Mouse (Mus musculus): ENCODE results near the gene Grid1.

The Grid1 gene

DNA sequence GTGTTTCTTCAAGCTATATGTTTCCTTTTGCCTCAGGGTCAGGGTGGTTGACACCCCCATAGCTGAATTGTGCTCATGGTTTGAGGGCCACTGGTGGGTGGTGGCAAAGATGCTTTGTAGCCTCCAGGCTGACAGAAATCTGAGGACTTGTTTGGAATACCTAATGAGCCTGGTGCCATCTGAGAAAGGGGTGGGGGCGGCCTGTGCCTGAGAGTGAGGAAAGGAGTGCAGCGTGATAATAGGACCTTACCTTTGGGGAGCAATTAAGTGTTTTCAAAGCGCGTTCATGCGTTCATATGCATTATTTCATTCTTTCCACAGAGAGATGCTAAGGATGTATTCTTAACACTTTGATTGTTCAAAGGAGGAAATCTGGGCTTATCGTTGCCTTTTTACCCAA, 372.3 kb downstream of the Grid1 start:
- no peak for DNase-seq (ENCODE audit: low read depth, low spot score)

DNA sequence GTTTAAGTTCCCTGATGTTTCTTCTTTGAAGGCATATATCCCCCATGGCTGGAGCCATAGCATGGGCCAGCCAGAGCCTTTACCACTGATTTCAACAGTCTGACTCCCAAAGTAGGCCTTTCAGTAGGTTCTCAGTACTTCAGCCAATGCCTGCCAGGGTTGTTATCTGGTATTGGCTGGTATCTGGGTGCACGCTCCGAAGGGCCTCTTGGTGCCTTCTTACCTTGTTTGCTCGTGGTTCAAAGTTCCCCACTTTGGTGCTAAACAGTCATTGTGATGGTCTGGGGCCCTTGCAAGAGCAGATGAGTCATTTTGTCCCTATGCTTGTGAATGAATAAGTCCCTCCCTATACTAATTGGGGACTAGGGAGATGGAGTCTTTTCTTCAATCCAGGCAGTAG, 377.5 kb downstream of the Grid1 start:
- no peak for DNase-seq (ENCODE audit: low read depth, low spot score)

DNA sequence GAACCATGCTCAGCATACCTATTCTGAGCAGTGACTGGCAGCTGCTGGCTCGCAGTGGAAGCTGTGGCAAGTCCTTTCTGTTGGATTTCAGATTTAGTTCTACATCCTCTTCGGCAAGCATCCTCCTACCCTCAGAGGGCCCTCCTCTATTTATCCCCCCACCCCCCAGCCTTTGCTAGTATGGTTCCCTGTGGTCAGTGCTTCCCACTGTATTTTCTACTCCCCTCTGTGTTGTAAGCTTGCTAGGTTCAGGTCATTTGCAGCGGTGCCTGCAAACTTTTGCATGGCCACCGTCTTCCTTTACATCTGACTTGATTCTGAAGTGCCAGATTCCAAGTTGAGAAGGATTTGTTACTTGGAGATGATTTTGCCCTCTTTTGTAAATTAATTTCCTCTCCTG, 378.5 kb downstream of the Grid1 start:
- DNase-seq (ENCODE audit: low read depth, low spot score): no peak

DNA sequence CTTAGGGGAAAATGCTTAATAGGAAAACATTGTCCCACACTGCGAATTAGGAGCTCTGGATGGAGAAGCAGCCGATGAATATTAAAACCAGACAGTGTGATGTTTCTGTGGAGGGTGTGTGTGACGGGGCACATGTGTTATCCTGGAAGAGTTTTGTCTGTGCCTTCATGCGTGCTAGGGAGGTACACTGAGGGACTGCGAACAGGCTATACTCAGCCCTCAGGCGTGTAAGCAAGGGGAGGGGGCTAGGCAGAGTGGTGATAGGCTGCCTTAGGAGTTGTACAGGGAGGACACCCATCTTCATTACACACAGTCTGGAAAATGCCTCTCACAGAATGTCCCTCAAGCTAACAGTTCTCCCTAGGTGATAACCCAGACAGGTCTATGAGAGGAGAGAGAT, 379.0 kb downstream of the Grid1 start:
- DNase-seq (ENCODE audit: low read depth, low spot score): no peak

DNA sequence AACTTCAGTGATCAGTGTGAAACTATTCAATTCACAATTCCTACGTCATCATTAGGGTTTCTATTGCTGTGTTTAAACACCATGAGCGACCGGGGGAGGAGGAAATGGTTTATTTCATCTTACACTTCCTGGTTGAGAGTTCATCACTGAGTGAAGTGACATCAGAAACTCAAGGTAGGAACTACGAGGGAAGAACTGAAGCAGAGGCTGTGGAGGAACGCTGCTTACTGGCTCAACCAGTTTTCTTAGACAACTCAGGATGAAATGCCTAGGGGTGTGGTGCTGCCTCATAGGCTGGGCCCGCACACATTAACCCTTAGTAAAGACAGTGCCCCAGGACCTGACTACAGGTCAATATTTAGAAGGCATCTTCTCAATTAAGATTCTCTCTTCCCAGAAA, 389.5 kb downstream of the Grid1 start:
- no peak for DNase-seq (ENCODE audit: low read depth, low spot score)

DNA sequence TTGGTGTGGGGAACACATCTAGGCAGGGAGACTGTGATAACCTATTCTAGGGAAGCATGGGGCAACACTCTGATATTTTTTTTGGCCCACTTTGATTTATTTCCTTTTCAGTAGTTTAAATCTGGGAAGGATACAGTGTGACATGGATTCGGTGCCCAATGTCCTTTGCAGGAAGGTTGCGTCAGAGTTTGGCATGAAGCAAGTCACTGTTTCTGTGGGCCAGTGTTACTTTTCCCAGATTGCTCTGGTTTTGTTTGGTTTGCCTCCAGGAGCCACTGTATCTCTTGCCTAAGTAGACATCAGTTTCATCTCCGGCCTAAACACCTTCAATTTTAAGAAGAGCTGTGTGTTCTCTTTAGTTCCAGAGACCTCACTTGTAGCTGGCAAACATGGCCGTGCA, 399.1 kb downstream of the Grid1 start:
- no peak for DNase-seq (ENCODE audit: low read depth, low spot score)

DNA sequence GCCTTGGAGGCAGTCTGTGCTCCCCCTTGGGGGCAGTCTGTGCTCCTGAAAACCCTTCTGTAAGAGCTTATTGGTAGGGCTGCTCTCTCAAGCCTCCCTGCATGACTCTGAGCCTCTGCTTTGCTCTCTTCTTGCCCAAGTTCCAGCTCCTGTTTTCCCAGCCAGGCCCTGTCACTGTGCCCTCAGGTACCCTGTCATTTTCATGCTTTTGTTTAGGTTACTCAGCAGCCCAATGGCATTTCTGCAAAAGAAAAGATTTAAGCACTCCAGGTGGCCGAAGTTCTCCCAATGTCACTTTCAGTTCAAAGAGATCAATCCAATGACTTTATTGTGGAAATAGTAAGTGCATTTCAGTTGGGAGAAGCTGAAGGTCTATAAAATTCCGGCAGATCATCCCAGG, 402.3 kb downstream of the Grid1 start:
- no peak for DNase-seq (ENCODE audit: low read depth, low spot score)

DNA sequence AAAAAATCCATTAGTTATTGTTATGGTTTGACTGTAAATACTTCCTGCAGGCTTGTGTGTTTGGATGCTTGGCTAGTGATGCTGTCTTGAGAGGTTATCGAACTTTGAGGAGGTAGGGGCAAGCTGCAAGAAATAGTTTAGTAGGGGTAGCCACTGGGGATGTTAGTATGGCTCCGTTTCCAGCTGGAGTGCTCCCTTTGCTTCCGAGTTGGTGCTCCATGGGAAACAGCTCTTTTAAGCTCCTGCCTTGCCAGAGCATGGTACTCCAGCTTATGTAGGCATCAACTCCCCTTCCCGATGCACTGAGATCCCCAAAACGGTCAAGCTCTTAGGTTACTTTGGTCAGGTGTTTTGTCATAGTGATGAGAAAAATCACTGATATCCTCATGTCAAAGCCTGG, 407.7 kb downstream of the Grid1 start:
- no peak for DNase-seq (ENCODE audit: low read depth, low spot score)

DNA sequence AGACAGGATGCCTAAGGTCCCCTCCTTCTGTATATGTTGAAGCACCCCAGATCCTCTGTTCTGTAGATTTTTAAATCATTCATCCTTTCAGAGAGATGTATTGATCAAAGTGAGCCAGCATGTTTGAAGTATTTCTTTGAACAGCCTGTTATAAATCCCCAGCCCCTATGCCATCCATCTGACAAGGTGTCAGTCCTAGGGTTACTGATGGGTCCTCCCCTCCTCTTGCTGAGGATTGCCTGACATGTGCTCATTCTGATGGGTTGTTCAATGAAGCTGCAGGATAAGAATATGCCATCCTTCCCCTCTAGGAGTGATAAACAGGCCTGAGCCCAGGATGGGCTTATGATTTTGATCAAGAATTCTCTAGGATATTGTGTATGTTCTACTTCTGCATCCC, 411.5 kb downstream of the Grid1 start:
- DNase-seq (ENCODE audit: low read depth, low spot score): no peak

DNA sequence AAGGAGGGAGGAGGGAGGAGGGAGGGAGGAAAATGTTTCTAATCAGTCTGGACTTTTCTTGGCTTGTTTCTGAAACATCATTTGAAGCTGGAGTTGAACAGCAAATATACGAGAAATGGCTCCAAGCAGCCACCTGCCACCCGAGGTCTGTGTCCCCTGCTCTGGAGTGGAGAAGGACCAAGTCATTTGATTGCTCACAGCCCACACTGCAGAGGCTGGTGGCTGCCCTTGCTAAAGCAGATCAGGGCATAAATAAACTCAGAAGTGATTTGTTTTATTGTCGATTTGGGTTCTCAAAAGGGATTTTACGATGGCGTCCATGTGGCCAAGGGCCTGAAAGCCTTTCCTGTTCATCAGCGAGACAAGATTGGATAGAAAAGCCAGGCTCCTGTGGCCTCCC, 423.0 kb downstream of the Grid1 start:
- no peak for DNase-seq (ENCODE audit: low read depth, low spot score)

DNA sequence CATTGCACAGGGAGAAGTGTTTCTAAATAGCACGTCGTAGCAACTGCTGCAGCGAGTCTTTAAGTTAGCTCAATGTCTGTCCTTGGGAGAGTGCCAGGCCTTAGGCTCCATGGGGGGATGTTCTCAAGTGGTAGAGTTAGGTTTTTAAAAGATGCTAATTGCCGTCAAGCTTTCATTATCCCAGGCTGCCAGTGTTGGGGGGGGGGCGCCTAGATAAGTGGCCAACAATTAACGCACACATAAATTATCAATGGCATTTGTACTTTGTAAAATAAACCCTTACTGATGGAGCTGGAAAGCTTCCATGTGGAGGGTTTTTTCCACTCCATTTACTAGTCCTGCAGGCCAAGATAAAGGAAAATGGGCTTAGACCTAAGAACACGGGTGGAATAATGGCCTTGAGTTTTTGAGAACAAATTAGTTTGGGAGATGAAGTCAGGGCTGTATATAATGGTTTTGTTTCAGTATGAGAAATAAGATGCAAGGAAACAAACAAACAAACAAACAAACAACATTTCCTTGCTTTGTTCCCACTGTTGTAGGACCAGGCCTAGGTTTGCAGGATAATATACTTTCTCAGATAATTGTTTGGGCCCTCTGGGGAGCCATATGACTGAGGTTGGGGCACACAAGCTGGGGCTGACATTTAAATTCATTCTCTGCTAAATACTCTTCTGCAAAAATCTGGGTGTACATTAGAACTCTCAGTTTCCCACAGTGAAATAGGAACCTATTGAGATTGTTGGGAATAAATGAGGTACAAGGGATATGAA, 425.1 kb downstream of the Grid1 start:
- DNase-seq (ENCODE audit: low read depth, low spot score): no peak

DNA sequence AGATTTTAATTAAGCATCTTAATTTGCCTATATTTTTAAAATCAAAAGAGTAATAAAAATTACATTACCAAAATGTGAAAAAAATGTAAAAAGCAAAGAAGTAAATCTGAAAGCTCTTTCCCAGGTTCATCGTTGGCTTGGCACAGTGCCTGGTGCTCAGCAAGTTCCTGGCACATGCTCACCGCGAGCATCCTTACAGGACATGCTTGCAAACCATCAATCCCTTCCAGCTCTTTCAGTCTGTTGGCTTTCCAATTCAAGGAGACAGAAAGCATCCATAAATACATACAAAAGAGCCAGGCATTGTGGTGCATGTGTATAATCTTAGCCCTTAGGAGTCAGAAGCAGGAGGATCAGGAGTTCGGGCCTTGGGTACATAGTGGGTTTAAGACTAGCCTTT, 430.5 kb downstream of the Grid1 start:
- DNase-seq (ENCODE audit: low read depth, low spot score): no peak

DNA sequence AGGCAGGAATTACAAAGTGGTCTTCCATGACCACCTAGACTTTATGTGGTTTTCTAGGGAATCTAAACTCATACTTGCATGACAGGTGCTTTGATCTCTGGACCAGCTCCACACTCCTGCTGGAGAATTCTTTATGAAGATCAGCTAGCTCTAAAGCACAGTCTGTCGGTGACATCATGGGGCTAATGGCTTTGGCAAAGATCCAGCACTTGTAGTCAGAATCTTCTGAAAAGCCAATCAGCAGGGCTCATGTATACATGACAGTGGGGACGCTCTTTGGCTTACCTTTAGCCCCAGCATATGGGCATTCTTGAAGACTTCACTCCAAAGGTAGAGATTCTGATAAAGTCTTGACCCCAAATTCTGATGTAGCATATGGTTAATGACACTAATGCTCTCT, 434.6 kb downstream of the Grid1 start:
- DNase-seq (ENCODE audit: low read depth, low spot score): no peak

DNA sequence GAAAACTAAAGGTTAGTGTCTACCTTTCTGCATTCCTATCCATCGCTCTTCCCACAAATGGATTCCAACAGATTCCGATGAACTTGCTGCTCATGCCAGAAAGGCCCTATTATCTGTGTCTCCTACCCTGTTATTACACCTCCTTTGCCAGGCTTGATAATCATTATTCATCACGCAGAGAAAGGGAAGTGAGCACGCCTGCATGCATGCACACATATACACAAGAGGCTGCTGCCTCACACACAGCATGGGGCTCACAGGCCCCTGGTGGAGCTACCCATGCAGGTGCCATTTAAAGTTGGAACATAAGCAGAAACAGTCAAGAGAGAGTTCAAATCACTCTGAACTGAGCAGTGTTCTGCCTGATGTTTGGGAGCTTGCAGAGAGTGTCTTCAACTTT, 450.4 kb downstream of the Grid1 start:
- no peak for DNase-seq (ENCODE audit: low read depth, low spot score)

DNA sequence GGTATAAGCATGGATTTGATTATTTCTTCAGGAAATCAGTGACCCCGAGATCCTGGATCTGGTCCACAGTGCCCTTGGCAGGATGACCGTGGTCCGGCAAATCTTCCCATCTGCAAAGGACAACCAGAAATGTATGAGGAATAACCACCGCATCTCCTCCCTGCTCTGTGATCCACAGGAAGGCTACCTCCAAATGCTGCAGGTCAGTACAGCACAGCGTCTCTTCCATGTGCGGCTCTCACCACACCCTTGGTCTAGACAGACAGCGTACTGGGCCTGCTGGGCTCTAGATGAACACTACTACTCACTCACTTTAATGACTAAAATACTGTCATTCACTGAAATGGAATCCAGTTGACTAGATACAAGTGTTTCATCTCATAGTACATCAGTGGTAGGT, 489.3 kb downstream of the Grid1 start:
- no peak for DNase-seq (ENCODE audit: low read depth, low spot score)

DNA sequence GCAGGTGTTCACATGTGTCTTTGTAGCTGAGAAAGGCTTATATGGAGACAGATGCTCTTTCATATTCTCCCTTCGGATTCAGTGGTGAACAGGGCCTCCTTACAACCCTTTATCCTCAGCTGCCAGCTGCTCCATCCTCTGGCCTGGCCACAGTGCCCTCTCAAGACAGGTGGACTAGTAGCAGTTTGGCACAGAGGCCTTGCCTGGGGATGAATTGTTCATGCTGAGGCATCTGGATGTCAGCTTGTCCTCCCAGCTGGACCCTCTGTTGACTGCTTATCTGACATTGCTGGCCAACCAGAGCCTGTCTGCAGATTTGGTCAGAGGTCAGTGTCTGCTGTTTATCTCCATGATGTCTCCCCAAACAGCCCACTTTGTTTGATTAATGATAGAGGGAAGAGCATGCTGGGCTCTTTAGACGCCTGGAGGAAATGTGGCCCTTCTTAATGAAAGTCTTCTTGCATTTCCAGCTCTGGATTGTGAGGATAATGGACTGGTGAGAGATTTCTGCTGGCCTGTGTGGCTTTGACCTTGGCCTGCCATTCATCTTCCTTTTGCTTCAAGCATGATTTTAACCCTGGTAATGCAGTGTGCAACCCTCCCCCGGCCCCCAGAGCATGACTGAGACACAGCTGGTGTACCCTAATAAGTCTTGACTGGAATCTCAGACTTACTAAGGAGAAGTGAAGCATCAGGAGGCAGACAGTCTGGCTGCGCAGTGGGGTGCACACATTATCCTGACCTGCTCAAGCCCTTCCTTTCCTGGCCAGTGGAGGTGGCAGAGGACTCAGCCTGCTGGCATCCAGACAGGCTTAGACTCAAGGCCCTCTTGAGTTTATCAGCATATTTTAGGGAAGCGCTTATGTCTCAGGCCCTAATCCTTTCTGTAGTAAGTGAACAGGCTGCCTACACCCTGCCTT, 493.7 kb downstream of the Grid1 start:
- DNase-seq (ENCODE audit: low read depth, low spot score): no peak

DNA sequence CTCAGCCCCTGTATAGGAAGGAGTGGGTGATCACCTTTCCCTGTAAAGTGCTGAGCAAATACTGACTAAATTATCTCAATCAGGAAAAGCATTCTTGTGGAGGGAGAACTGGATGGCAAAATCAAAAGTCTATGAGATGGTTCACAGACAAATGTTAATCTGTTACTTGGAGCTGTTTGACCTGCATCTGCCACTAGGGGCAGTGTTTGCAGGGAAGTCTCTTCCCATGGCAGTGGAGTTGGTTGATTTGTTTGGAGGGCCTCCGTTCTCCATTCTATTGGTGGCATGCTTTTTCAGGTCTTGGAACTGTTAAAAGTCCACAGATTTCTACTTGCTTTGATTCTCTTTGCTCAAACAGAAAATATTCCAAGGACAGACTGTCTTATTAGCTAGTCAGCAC, 506.4 kb downstream of the Grid1 start:
- DNase-seq (ENCODE audit: low read depth, low spot score): no peak

DNA sequence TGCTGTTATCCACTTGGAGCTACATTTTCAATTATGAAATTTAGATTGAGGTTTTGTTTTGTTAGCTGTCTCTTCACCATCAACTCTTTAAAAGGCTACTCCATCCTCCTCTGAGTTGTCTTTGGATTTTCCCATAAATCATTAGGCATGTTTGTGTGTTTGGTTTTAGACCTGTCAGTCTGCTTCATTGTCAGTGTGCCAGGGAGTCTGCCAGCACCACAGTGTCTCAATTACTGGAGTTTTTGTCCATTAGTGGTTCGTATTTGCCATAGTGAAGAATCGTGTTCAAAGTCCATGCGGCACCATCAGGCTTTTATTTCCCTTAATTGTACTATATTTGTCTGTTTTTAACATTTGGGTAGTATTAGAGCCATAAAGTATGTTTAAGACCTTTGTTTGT, 516.7 kb downstream of the Grid1 start:
- no peak for DNase-seq (ENCODE audit: low read depth, low spot score)

DNA sequence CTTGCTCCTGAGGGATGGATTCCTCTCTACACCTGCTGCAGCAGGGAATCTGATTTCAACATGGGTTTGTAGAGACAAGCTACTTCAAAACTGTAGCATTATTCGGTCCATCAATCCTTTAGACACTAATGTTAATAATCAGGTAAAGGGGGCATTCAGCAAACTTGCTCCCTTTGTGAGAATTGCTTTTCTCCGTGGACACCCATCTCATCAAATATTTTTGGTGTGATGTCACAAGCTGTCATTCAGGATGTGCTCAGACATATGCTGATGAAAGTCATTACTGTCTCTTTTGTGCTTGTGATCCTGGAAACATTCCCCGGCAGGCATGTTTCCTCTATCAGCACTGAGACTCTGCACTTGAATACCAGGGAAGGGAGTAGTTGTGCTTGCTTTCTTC, 536.1 kb downstream of the Grid1 start:
- no peak for DNase-seq (ENCODE audit: low read depth, low spot score)

DNA sequence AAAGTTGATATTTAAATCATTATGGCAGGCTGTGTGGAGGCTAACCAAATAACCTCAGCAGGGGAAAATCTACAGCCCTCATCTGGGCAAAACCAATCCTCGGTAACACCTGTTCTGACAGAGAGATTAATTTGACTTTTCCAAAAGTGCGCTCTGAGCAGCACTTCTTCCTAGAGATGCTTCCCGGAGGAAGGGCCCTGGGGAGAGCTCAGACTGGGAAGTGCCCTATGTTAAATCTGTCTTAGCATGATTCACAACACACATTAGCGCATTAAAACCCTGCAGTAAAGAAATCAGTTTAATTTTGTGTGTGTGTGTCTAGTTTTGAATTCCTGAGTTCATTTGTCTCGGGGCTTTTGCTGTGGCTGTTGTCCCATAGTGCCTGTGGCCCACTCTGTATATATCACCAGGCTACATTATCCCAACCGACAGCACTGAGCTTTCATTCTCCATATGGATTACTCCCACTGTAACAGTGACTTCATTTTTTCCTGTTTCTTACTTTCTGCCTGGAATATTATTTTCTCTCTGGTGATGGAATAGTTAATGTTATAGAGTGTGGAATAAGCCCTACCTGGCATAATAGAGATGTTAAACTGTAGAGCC, 536.7 kb downstream of the Grid1 start:
- no peak for DNase-seq (ENCODE audit: low read depth, low spot score)

DNA sequence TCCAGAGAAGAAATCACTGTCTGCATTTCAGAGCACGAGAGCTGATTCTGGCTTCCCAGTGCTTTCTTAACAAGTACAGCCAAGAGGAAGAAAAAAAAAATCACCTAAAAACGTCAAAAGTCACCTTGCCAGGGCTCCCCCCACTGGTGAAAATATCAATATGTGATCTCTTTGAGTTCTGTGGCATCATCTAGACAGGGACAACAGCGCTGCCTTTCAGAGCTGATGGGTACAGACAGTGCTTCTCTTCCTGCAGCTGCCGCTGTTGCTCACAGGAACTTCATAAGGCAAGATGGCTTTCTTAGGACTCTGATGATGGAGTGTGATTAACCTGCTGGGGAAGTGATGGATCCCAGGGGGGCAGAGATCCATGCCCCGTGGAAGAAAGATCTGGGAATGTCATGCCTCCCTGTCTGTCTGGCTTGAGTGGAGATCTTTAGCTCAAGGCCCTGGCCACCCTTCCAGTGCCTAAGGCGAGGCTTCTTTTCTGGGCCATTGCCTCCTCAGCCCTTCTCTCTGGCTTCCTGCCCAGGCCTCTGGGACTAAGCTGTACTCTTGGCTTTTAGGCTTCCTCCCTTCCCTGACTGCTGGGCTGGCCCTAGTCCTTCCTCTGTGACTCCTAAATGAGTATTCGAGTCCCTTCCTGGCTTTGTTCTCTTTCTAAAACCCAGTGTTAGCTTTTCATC, 538.4 kb downstream of the Grid1 start:
- DNase-seq (ENCODE audit: low read depth, low spot score): no peak

Data from A20 (cell line).